Mouse (Mus musculus): Measurements from ENCODE around the gene Ccser1.

Gene Ccser1

GRCm38 (mm10) chr6:62066363-62067023, 886.4 kb downstream of the Ccser1 start:
- DNase-seq: peak; percentile 3

DNA sequence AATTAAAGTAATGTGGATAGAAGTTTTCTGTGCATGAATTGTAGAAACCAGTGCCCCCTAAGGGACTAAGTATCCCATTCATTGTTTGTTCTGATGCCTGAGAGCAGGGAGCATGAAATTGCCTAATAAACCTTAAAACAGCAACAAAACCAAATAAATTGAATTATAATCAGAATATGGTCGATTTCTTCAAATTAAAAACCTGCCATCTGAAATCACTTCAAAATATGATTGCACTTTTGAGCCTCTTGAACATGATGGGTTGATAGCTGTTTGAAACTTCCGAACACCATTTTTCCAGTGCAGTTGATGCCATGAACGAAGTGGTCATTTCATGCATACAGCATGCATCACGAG, 886.9 kb downstream of the Ccser1 start:
- DNase-seq: no peak

DNA sequence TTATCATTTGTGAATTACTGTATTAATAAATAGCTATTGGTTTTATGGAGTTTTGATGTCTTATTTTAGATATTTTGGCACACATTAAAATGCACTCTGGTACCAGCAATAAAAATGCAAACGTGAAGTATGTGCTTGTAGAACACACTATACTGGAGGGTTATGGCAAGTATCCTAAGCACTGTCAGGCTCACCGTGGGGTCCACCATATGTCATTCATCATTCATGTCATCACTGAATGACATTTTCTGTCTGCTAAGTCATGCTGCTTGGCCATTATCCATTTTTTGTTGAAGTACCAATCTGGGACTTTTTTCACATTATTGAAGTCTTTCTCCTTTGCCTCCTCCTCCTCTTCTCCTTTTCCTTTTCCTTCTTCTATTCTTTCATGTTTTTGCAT, 925.3 kb downstream of the Ccser1 start:
- DNase-seq: no peak

- DNase-seq: no peak
Measured at GRCm38 (mm10) chr6:62132531-62132930, 952.4 kb downstream of the Ccser1 start.

DNA sequence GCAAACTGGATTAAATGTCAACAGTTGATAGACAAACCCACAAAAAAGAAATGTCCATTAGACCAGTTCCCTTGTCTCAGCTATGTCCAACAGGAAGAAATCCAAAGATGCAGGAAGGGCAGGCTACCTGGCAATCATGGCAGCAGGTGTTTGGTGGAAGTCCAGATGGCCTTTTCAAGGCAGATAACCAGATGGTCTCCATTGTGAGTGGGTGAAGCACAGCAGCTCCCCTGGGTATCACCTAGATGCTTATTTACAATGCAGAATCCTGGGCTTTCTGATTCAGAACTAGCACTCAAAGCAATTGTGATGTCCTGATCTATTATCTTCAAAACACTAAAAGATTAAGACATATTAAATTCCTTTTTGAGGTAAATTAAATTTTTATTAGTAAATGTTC, 980.2 kb downstream of the Ccser1 start:
- DNase-seq: no peak

GRCm38 (mm10) chr6:62162596-62162995, 982.5 kb downstream of the Ccser1 start:
- DNase-seq: no peak

GRCm38 (mm10) chr6:62163826-62164225, 983.7 kb downstream of the Ccser1 start:
- peak; percentile 34 for DNase-seq

DNA sequence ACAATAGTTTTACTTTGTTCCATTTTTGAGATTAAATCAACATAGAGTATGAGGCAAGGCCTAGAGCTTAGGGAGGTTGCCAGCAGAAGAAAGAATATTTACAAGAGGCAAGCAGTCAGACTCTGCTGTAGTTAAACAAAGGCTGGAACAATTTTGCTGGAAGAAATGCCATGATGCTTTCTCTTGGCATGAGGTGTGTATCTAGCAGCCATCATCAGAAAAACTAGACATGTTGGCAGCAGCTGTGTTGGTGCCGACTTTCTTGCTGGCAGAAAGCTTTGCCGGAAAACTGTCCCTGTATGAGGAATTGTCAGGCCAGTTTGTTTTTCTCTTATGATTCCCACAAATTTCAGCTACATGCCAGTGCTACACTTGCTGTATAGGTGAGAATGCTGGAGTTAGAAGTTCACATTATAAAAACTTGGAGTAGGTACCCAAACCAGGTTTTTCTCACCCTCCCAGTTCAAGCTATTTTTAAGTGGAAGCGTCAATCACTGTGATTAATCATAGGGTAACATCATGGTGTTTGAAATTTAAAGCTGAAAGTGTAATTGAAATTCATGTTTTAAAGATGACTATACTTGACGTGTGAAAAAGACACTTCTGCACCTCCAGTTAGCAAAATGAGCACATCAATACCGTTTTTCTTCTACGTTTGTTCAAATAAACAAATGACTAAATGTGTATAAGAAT, 1016.5 kb downstream of the Ccser1 start:
- DNase-seq: no peak

DNA sequence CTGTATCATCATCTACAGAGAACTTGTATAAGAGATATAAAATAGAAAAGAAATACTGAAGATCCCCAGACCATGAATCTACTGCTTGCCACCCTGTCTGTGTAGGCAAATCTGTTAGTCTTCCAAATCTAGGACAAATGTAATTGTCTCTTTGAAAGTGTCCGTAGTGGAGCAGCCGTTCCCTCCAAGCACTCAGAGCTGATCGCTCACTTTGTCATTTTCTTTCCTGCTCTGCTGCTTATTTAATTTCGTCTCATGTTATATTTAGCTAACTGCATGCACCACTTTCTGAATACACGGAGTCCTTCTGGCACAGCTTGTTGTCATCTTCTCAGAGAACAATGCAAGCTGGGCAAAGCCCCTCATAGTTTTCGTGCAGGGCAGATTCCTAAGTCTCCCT, 1018.6 kb downstream of the Ccser1 start:
- DNase-seq: no peak

DNA sequence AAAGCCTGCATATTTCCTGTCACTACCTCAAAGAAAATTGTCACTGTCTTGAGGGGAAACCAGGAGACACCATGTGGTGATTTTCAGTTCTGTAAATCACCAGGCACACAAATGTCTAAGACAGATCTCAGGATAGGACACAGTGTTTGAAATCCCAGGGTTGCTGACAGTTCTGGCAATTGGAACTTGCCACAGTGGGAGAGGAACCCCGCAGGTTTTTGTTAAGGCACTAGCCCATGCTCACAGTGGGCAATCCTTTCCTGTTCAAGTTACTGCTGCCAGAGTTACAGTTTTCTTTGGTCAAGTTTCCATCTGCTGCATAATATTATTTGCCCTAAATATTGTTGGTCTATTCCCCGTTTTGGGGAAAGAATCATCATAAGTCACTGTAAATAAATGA, 1024.9 kb downstream of the Ccser1 start:
- peak; percentile 9 for DNase-seq

GRCm38 (mm10) chr6:62221856-62222255, 1041.7 kb downstream of the Ccser1 start:
- no peak for DNase-seq

GRCm38 (mm10) chr6:62263899-62264298, 1083.8 kb downstream of the Ccser1 start:
- DNase-seq: no peak

DNA sequence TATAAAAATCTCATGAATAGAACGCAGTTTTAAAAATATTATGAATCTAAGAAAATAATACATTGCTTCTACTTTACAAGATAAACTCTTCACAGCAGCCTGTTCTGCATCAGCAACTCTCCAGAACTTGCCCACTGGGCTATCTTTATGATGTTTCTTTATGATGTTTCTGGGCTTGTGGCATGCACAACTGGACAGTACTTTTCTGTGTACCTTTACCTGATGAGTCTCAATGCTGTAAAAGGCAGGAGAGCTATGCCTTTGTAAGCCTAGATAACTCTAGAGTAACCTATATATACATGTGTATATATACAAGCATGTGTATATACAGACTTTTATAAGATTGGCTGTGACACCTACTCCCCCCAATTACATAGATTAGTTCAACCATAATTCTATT, 1084.4 kb downstream of the Ccser1 start:
- no peak for DNase-seq

GRCm38 (mm10) chr6:62281256-62281655, 1101.1 kb downstream of the Ccser1 start:
- no peak for DNase-seq

DNA sequence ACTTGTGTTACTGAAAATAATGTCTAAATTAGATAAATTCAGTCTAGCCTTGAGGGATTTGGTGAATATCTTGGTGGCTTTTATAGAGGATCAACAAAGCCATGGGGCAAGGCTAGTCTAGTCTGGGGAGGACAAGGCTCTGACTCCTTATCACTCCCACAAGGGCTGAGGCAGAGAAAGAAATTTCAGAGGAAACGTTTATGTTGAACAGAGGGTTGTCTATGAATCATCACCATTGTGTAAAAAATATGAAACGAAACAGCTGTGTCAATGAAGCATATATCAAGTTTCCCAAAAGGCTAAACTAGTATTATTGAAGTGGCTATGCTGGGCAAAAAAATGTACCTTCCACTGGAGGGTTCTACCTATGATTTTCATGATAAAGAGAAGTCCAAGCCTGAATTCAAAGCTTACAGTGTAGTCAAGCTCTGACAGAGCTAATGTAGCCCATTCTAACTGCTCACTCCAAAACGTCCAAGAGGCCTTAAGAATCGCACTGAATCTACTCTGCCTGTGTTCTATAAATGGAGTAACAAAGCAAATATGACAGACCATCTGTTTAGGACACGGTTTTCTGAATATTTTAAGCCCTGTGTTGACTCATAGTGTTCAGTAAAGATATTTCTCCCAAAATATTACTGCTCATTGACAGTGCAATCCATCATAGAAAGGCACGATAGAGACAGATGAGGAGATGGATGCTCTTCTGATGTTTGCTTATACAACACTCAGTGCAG, 1121.6 kb downstream of the Ccser1 start:
- DNase-seq: no peak

DNA sequence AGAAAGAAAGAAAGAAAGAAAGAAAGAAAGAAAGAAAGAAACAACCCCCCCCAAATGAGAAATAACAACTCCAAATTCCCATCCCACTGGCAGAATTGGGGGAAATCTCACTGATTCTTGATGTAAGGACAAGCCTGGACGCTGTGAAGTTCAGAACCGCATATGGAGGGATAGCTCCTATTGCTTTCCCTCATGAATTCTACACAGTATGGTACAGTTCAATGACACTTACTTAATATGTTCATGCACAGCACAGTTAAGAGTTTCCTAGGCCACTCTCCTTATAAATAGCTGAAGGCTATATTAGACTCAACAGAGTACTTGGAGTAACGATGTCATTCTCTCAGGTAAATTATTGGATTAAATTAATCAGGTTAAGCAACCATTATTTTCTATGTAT, 1138.5 kb downstream of the Ccser1 start:
- peak; percentile 14 for DNase-seq

GRCm38 (mm10) chr6:62340319-62340718, 1160.2 kb downstream of the Ccser1 start:
- no peak for DNase-seq

DNA sequence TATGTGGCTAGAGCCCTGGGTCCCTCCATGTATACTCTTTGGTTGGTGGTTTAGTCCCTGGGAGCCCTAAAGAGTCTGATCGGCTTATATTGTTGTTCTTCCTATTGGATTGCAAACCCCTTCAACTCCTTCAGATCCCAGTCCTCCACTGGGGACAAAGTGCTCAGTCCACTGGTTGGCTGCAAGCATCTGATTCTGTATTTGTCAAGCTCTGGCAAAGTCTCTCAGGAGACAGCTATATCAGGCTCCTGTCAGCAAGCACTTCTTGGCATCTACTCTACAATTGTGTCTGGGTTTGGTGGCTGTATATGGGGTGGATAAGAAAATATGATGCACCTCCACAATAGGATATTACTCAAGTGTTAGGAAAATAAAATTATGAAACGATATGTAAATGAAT, 1187.7 kb downstream of the Ccser1 start:
- no peak for DNase-seq

Measured in embryo, embryonic 11 days (tissue).